Mouse (Mus musculus) ES-Bruce4 (cell line): ENCODE data around the gene Dqx1.

Source experiments
- CTCF ChIP-seq: IDR thresholded peaks from one replicate; pipeline ENCODE4 v1.8.1; 2011; ENCODE audit warnings: low read depth, low read length
- POLR2A ChIP-seq: IDR thresholded peaks from one replicate; pipeline ENCODE4 v1.8.1; 2011; ENCODE audit warnings: low read length; ENCODE audit not compliant: insufficient read depth

- TF ChIP-seq POLR2A (no peak), CTCF (no peak)
Observed at GRCm38 (mm10) chr6:83025221-83025620, 32.4 kb upstream of the Dqx1 start.
